ENCODE assay signal across 8 mouse cellular contexts in the genomic region with DNA sequence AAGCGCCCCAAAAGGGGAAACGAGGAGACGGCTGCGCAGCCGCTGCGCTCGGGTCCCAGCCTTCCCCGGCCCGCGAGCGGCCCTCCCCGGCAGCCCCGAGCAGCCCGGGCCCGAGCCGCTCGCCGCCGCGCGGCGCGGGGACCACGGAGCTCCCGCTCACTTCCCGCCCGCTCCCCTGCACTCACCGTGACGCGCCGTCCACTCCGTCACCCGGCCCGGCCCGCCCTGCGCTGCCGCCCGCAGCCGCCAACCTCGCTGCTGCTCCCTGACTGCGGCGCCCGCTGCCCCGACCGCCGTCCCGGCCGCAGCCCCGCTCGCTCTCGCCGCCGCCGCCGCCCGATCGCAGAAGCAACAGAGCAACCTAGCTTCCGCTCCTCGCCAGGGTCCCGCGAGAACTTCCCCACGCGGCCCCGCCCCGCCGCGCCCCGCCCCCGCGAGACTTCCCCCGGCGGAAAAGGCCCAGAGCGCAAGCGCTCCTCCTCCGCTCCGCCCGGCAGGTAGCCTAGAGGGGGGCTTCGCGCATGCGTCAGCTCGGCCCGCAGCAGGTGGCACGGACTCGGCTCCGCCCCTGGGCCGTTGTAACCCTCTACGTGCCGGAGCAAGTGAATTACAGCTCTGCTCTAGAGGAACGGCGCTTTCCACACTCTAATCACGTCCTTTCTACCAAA. TPM values are rescaled to one million over a fixed set of nuclear protein-coding genes. Genes with fewer than 3 reads are reported as not detected.
DNase-seq lines count a peak whose midpoint lies in the region; ATAC-seq and TF ChIP-seq lines count a peak whose summit lies in the region.

TSS of gene Grb2 (minus strand) at position 389 of the 668 bp plus-strand sequence.

- peak within 1 kb of the TSS; percentile 97 for H3K9ac ChIP-seq in ES-Bruce4 (ENCODE audit: low read depth, poor library complexity, severe bottlenecking)
- peak within 1 kb of the TSS; percentile 99 for H3K9ac ChIP-seq in forebrain, embryonic 13.5 days
- peak within 1 kb of the TSS; percentile 99 for H3K9ac ChIP-seq in liver, postnatal 0 days (replicated peaks)
- peak within 1 kb of the TSS; percentile 97 for H3K9ac ChIP-seq in neural tube, embryonic 14.5 days (replicated peaks; ENCODE audit: low read depth, low read length)

- H3K4me1 ChIP-seq in ES-Bruce4 (ENCODE audit: control insufficient read depth, insufficient read depth, low read length): peaks cover 3% of the 10 kb centered on the region
- peaks cover 30% of the 10 kb centered on the region for H3K4me1 ChIP-seq in forebrain, embryonic 13.5 days
- peaks cover 46% of the 10 kb centered on the region for H3K4me1 ChIP-seq in liver, postnatal 0 days (ENCODE audit: insufficient read depth)
- H3K4me1 ChIP-seq in neural tube, embryonic 14.5 days (ENCODE audit: control insufficient read depth, insufficient read depth, low read length): peaks cover 13% of the 10 kb centered on the region

- peak within 1 kb of the TSS; percentile 93 for H3K27ac ChIP-seq in ES-Bruce4 (ENCODE audit: insufficient read depth, low read length)
- H3K27ac ChIP-seq in forebrain, embryonic 13.5 days: peak within 1 kb of the TSS; percentile 95
- H3K27ac ChIP-seq in liver, postnatal 0 days (ENCODE audit: low read depth): peak within 1 kb of the TSS; percentile 99
- H3K27ac ChIP-seq in neural tube, embryonic 14.5 days (ENCODE audit: low read depth, low read length): peak within 1 kb of the TSS; percentile 95

- TF ChIP-seq CTCF in ES-Bruce4 (IDR thresholded peaks at IDR 0.05; ENCODE audit: low read depth, low read length): no peak
- TF ChIP-seq CTCF in liver, postnatal 0 days (IDR thresholded peaks at IDR 0.05; ENCODE audit: low read depth): no peak

- TF ChIP-seq POLR2A in ES-Bruce4 (IDR thresholded peaks at IDR 0.05; ENCODE audit: insufficient read depth, low read length): no peak

- peak; percentile 97 to 98 for DNase-seq in heart, postnatal 10 days
- peak; percentile 74 for DNase-seq in large intestine, adult 2 months (ENCODE audit: low read depth, low spot score)
- DNase-seq in liver, postnatal 0 days: peak; percentile 100
- DNase-seq in testis, postnatal 10 days (ENCODE audit: low spot score): peak; percentile 99

- ATAC-seq in cerebellum, adult (ENCODE audit: insufficient number of reproducible peaks, low FRiP score, low TSS enrichment): peak; percentile 78
- peak; percentile 96 for ATAC-seq in forebrain, embryonic 13.5 days
- ATAC-seq in liver, postnatal 0 days: peak; percentile 94
- ATAC-seq in neural tube, embryonic 14.5 days (ENCODE audit: low read depth): peak; percentile 91

- H3K27me3 ChIP-seq in ES-Bruce4 (ENCODE audit: control insufficient read depth, insufficient read depth, low read length, poor library complexity, severe bottlenecking): no peaks in the 10 kb centered on the region
- H3K27me3 ChIP-seq in forebrain, embryonic 13.5 days: no peaks in the 10 kb centered on the region
- H3K27me3 ChIP-seq in liver, postnatal 0 days (ENCODE audit: insufficient read depth, low read length): no peaks in the 10 kb centered on the region
- no peaks in the 10 kb centered on the region for H3K27me3 ChIP-seq in neural tube, embryonic 14.5 days (ENCODE audit: control insufficient read depth, insufficient read depth, low read length)

- H3K4me3 ChIP-seq in ES-Bruce4 (ENCODE audit: low read depth, low read length): peak within 1 kb of the TSS; percentile 97
- H3K4me3 ChIP-seq in forebrain, embryonic 13.5 days: peak within 1 kb of the TSS; percentile 98
- peak within 1 kb of the TSS; percentile 100 for H3K4me3 ChIP-seq in liver, postnatal 0 days (ENCODE audit: low read depth, low read length)
- H3K4me3 ChIP-seq in neural tube, embryonic 14.5 days (ENCODE audit: low read depth, low read length): peak within 1 kb of the TSS; percentile 99

- 0% methylated on average over 60 of the region's 91 CpGs for WGBS in forebrain, embryonic 13.5 days
- under 1% methylated on average over 67 of the region's 91 CpGs for WGBS in large intestine, adult 2 months
- under 1% methylated on average over 55 of the region's 91 CpGs for WGBS in liver, postnatal 0 days (ENCODE audit: insufficient replicate concordance)
- WGBS in neural tube, embryonic 14.5 days: under 1% methylated on average over 58 of the region's 91 CpGs

- no peaks in the 10 kb centered on the region for H3K9me3 ChIP-seq in ES-Bruce4 (replicated peaks; ENCODE audit: control insufficient read depth, insufficient read depth, low read length, poor library complexity, severe bottlenecking)
- no peaks in the 10 kb centered on the region for H3K9me3 ChIP-seq in forebrain, embryonic 13.5 days (replicated peaks)
- no peaks in the 10 kb centered on the region for H3K9me3 ChIP-seq in liver, postnatal 0 days (ENCODE audit: low read length)
- H3K9me3 ChIP-seq in neural tube, embryonic 14.5 days (ENCODE audit: control insufficient read depth, low read length): no peaks in the 10 kb centered on the region

- H3K4me2 ChIP-seq in forebrain, embryonic 13.5 days: peak within 1 kb of the TSS; percentile 95
- peak within 1 kb of the TSS; percentile 86 for H3K4me2 ChIP-seq in liver, postnatal 0 days (ENCODE audit: low read depth, low read length)
- peak within 1 kb of the TSS; percentile 82 for H3K4me2 ChIP-seq in neural tube, embryonic 14.5 days (ENCODE audit: low read depth, low read length)

- no peaks in the 10 kb centered on the region for H3K36me3 ChIP-seq in ES-Bruce4 (ENCODE audit: control insufficient read depth, insufficient read depth, low read length, poor library complexity, severe bottlenecking)
- no peaks in the 10 kb centered on the region for H3K36me3 ChIP-seq in forebrain, embryonic 13.5 days (ENCODE audit: poor library complexity, severe bottlenecking)
- no peaks in the 10 kb centered on the region for H3K36me3 ChIP-seq in liver, postnatal 0 days (replicated peaks; ENCODE audit: insufficient read depth, low read length)
- no peaks in the 10 kb centered on the region for H3K36me3 ChIP-seq in neural tube, embryonic 14.5 days (ENCODE audit: control insufficient read depth, insufficient read depth, low read length)

- TF ChIP-seq EP300 in ES-Bruce4 (IDR thresholded peaks at IDR 0.05; ENCODE audit: insufficient read depth, low read depth, low read length): no peak
- TF ChIP-seq EP300 in liver, postnatal 0 days (IDR thresholded peaks at IDR 0.05; ENCODE audit: low read depth): no peak

- intact Hi-C loops in heart, postnatal 10 days (cut with DNase I): no loop called here

RNA-seq across cellular contexts. Expression of gene Grb2, which starts in this region (rescaled TPM):
- 75.0 and 75.9 TPM in 2 replicates for polyA plus RNA-seq in ES-Bruce4 (2011; ENCODE audit: insufficient read depth, insufficient read length, low read depth, missing spikeins)
- 137 and 139 TPM in 2 replicates for polyA plus RNA-seq in forebrain, embryonic 13.5 days (2015; fragmentation: Nextera tagmentation; extraction: Ambion mirVana)
- total RNA-seq in heart, postnatal 10 days (2021): 100 to 1,000 TPM; 122 to 144 TPM
- polyA plus RNA-seq in large intestine, adult 2 months (2012; rRNA removed): 38.7 and 43.6 TPM in 2 replicates
- polyA plus RNA-seq in liver, postnatal 0 days (2015; fragmentation: Nextera tagmentation; extraction: Ambion mirVana): 40.4 and 45.6 TPM in 2 replicates
- polyA plus RNA-seq in neural tube, embryonic 14.5 days (2014; fragmentation: Nextera tagmentation; extraction: Ambion mirVana): 115 and 126 TPM in 2 replicates

Comparison
In these comparisons a context has a peak if more than half of its experiments do, and no peak if none do; other contexts are left out.
1. Peak in every context shown above with its lines: DNase-seq, ATAC-seq, H3K4me3 ChIP-seq and H3K27ac ChIP-seq.